Mouse (Mus musculus): ENCODE results near the gene Prex1. TPM values are rescaled to one million over a fixed set of nuclear protein-coding genes. Genes with fewer than 3 reads are reported as not detected.

Gene Prex1
- polyA plus RNA-seq, 1 experiment: 4.7 TPM

GRCm38 (mm10) chr2:166629941-166630674, 83.5 kb downstream of the Prex1 start:
- Histone ChIP-seq H3K9me3 (ENCODE audit: control insufficient read depth, low read length) (0 out of 2 replicates have a peak, but pooled peaks cover 2% of the 10 kb centered on the region), H3K4me1 (ENCODE audit: control insufficient read depth) (peaks cover 3% of the 10 kb centered on the region), H3K27me3 (ENCODE audit: control insufficient read depth) (no peaks in the 10 kb centered on the region), H3K36me3 (ENCODE audit: control insufficient read depth) (peaks cover 91% of the 10 kb centered on the region), H3K4me3 (replicated peaks) (no peak overlapping the region)
- TF ChIP-seq GATA1 (IDR thresholded peaks at IDR 0.05; ENCODE audit: low read length) (no peak), TAL1 (IDR thresholded peaks at IDR 0.05; ENCODE audit: low read length) (no peak)

- H3K27me3 ChIP-seq (ENCODE audit: control insufficient read depth): no peaks in the 10 kb centered on the region
- peaks cover 73% of the 10 kb centered on the region for H3K36me3 ChIP-seq (ENCODE audit: control insufficient read depth)
- TF ChIP-seq GATA1 (IDR thresholded peaks at IDR 0.05; ENCODE audit: low read length): no peak
- no peak for TF ChIP-seq TAL1 (IDR thresholded peaks at IDR 0.05; ENCODE audit: low read length)
- H3K4me1 ChIP-seq (ENCODE audit: control insufficient read depth): peaks cover 5% of the 10 kb centered on the region
- H3K9me3 ChIP-seq (ENCODE audit: control insufficient read depth, low read length): 0 out of 2 replicates have a peak, but pooled peaks cover 2% of the 10 kb centered on the region
- H3K4me3 ChIP-seq (replicated peaks): no peak overlapping the region
Measured at GRCm38 (mm10) chr2:166627578-166627977, 86.1 kb downstream of the Prex1 start.

GRCm38 (mm10) chr2:166625219-166625618, 88.4 kb downstream of the Prex1 start:
- H3K4me1 ChIP-seq (ENCODE audit: control insufficient read depth): peaks cover 5% of the 10 kb centered on the region

GRCm38 (mm10) chr2:166623081-166623567, 90.5 kb downstream of the Prex1 start:
- Histone ChIP-seq H3K4me3 (replicated peaks) (no peak overlapping the region), H3K9me3 (ENCODE audit: control insufficient read depth, low read length) (0 out of 2 replicates have a peak, but pooled peaks cover 2% of the 10 kb centered on the region), H3K36me3 (ENCODE audit: control insufficient read depth) (peaks cover 73% of the 10 kb centered on the region), H3K27me3 (ENCODE audit: control insufficient read depth) (no peaks in the 10 kb centered on the region), H3K4me1 (ENCODE audit: control insufficient read depth) (peaks cover 5% of the 10 kb centered on the region)
- TF ChIP-seq GATA1 (IDR thresholded peaks at IDR 0.05; ENCODE audit: low read length) (no peak), TAL1 (IDR thresholded peaks at IDR 0.05; ENCODE audit: low read length) (no peak)

More at GRCm38 (mm10) chr2:166625219-166625618, 88.4 kb downstream of the Prex1 start:
- H3K9me3 ChIP-seq (ENCODE audit: control insufficient read depth, low read length): 0 out of 2 replicates have a peak, but pooled peaks cover 2% of the 10 kb centered on the region
- no peak overlapping the region for H3K4me3 ChIP-seq (replicated peaks)
- peaks cover 72% of the 10 kb centered on the region for H3K36me3 ChIP-seq (ENCODE audit: control insufficient read depth)
- H3K27me3 ChIP-seq (ENCODE audit: control insufficient read depth): no peaks in the 10 kb centered on the region
- no peak for TF ChIP-seq GATA1 (IDR thresholded peaks at IDR 0.05; ENCODE audit: low read length)
- TF ChIP-seq TAL1 (IDR thresholded peaks at IDR 0.05; ENCODE audit: low read length): no peak

- no peak overlapping the region for H3K4me3 ChIP-seq (replicated peaks)
- no peaks in the 10 kb centered on the region for H3K27me3 ChIP-seq (ENCODE audit: control insufficient read depth)
- H3K9me3 ChIP-seq (ENCODE audit: control insufficient read depth, low read length): 0 out of 2 replicates have a peak, but pooled peaks cover 2% of the 10 kb centered on the region
- no peak for TF ChIP-seq TAL1 (IDR thresholded peaks at IDR 0.05; ENCODE audit: low read length)
- no peak for TF ChIP-seq GATA1 (IDR thresholded peaks at IDR 0.05; ENCODE audit: low read length)
- peaks cover 5% of the 10 kb centered on the region for H3K4me1 ChIP-seq (ENCODE audit: control insufficient read depth)
- peaks cover 73% of the 10 kb centered on the region for H3K36me3 ChIP-seq (ENCODE audit: control insufficient read depth)
Measured at GRCm38 (mm10) chr2:166622590-166622989, 91.0 kb downstream of the Prex1 start.

- H3K27me3 ChIP-seq (ENCODE audit: control insufficient read depth): no peaks in the 10 kb centered on the region
Measured at GRCm38 (mm10) chr2:166622079-166622478, 91.6 kb downstream of the Prex1 start.

GRCm38 (mm10) chr2:166620529-166621466, 92.8 kb downstream of the Prex1 start:
- H3K4me1 ChIP-seq (ENCODE audit: control insufficient read depth): peaks cover 5% of the 10 kb centered on the region
- TF ChIP-seq GATA1 (IDR thresholded peaks at IDR 0.05; ENCODE audit: low read length) (no peak), TAL1 (IDR thresholded peaks at IDR 0.05; ENCODE audit: low read length) (no peak)
- H3K36me3 ChIP-seq (ENCODE audit: control insufficient read depth): peaks cover 78% of the 10 kb centered on the region
- no peaks in the 10 kb centered on the region for H3K27me3 ChIP-seq (ENCODE audit: control insufficient read depth)
- H3K9me3 ChIP-seq (ENCODE audit: control insufficient read depth, low read length): no peaks in the 10 kb centered on the region
- no peak overlapping the region for H3K4me3 ChIP-seq (replicated peaks)

More at GRCm38 (mm10) chr2:166622079-166622478, 91.6 kb downstream of the Prex1 start:
- no peak for TF ChIP-seq GATA1 (IDR thresholded peaks at IDR 0.05; ENCODE audit: low read length)
- no peak for TF ChIP-seq TAL1 (IDR thresholded peaks at IDR 0.05; ENCODE audit: low read length)
- Histone ChIP-seq H3K4me3 (replicated peaks) (no peak overlapping the region), H3K4me1 (ENCODE audit: control insufficient read depth) (peaks cover 5% of the 10 kb centered on the region), H3K36me3 (ENCODE audit: control insufficient read depth) (peaks cover 74% of the 10 kb centered on the region), H3K9me3 (ENCODE audit: control insufficient read depth, low read length) (0 out of 2 replicates have a peak, but pooled peaks cover 2% of the 10 kb centered on the region)

- Histone ChIP-seq H3K27me3 (ENCODE audit: control insufficient read depth) (no peaks in the 10 kb centered on the region), H3K4me3 (replicated peaks) (no peak overlapping the region), H3K9me3 (ENCODE audit: control insufficient read depth, low read length) (no peaks in the 10 kb centered on the region), H3K4me1 (ENCODE audit: control insufficient read depth) (peaks cover 2% of the 10 kb centered on the region), H3K36me3 (ENCODE audit: control insufficient read depth) (peaks cover 78% of the 10 kb centered on the region)
- no peak for TF ChIP-seq TAL1 (IDR thresholded peaks at IDR 0.05; ENCODE audit: low read length)
- no peak for TF ChIP-seq GATA1 (IDR thresholded peaks at IDR 0.05; ENCODE audit: low read length)
Measured at GRCm38 (mm10) chr2:166619906-166620490, 93.6 kb downstream of the Prex1 start.

Data from erythroblast, embryonic 14.5 days (primary cell).